Comparison of ENCODE assay signal across 32 mouse cellular contexts in genomic region chr8:117792616-117793144, GRCm38 (mm10). TPM values are rescaled to one million over a fixed set of nuclear protein-coding genes. Genes with fewer than 3 reads are reported as not detected.
DNase-seq lines count a peak whose midpoint lies in the region; ATAC-seq lines count a peak whose summit lies in the region.
"Had no signal": no experiment of that assay in that cellular context is flagged by ENCODE, and none has a peak within 500 bp of the region (broad histone marks: within the 10 kb centered on the region; RNA-seq: fewer than 3 reads in every experiment).

No protein-coding gene starts in this region.

- H3K27me3 ChIP-seq in midbrain, embryonic 10.5 days (ENCODE audit: low read depth, poor library complexity, severe bottlenecking): no peaks in the 10 kb centered on the region
- H3K27me3 ChIP-seq in midbrain, embryonic 15.5 days (replicated peaks): no peaks in the 10 kb centered on the region
- H3K27me3 ChIP-seq: embryonic facial prominence, embryonic 13.5 days; heart, embryonic 13.5 days; midbrain, embryonic 12.5 days; neural tube, embryonic 12.5 days; Patski; stomach, embryonic 15.5 days had no signal

- 78% methylated on average over 19 of the region's 19 CpGs for whole genome bisulfite sequencing in midbrain, embryonic 10.5 days
- WGBS in midbrain, embryonic 15.5 days: 64% methylated on average over 19 of the region's 19 CpGs

- H3K9ac ChIP-seq in midbrain, embryonic 15.5 days: no peak overlapping the region
- H3K9ac ChIP-seq: embryonic facial prominence, embryonic 13.5 days; heart, embryonic 13.5 days; hindbrain, embryonic 14.5 days; liver, embryonic 14.5 days; lung, embryonic 14.5 days; midbrain, embryonic 12.5 days; neural tube, embryonic 12.5 days; stomach, embryonic 15.5 days had no signal

- ATAC-seq in midbrain, embryonic 15.5 days (replicated peaks): no peak
- no peak for ATAC-seq in granulocyte monocyte progenitor cell, adult 5-6 weeks (replicated peaks; ENCODE audit: poor library complexity, severe bottlenecking)
- ATAC-seq: forebrain, embryonic 16.5 days; intestine, postnatal 0 days; Patski had no signal

- H3K36me3 ChIP-seq in midbrain, embryonic 10.5 days: peaks cover 100% of the 10 kb centered on the region
- H3K36me3 ChIP-seq in midbrain, embryonic 15.5 days (replicated peaks): peaks cover 18% of the 10 kb centered on the region; the same call in 1 of the 2 replicates

- H3K4me2 ChIP-seq in midbrain, embryonic 15.5 days: no peak overlapping the region
- H3K4me2 ChIP-seq: embryonic facial prominence, embryonic 13.5 days; heart, embryonic 13.5 days; hindbrain, embryonic 14.5 days; lung, embryonic 14.5 days; midbrain, embryonic 12.5 days; neural tube, embryonic 12.5 days; stomach, embryonic 15.5 days had no signal

- H3K9me3 ChIP-seq in midbrain, embryonic 10.5 days (replicated peaks): peaks cover 4% of the 10 kb centered on the region; the same call in 1 of the 2 replicates
- H3K9me3 ChIP-seq in midbrain, embryonic 15.5 days: no peaks in the 10 kb centered on the region
- H3K9me3 ChIP-seq: heart, embryonic 13.5 days; midbrain, embryonic 12.5 days; stomach, embryonic 15.5 days had no signal

- DNase-seq in cerebellum, postnatal 10 days: peak; percentile 17 to 37
- no peak for DNase-seq in cerebellum, adult 11 months
- peak; percentile 34 for DNase-seq in midbrain, embryonic 10.5 days (ENCODE audit: low spot score)
- peak; percentile 37 for DNase-seq in adrenal gland, postnatal 25 days
- peak; percentile 41 for DNase-seq in retina, embryonic 14.5 days (ENCODE audit: low spot score)
- DNase-seq in heart, adult 18-20 months: no peak
- DNase-seq: cerebellum, adult 8-10 months; cerebellum, postnatal 36 days; embryo, embryonic 11 days; gastrocnemius, adult 2 months; gastrocnemius, postnatal 36 days; heart, postnatal 10 days; kidney, adult 9 months; kidney, postnatal 25 days; liver; lung, embryonic 14.5 days; lung, postnatal 14 days; thymus, postnatal 14 days had no signal

- peaks cover 10% of the 10 kb centered on the region; the same call in 1 of the 2 replicates for H3K4me1 ChIP-seq in midbrain, embryonic 10.5 days
- H3K4me1 ChIP-seq in midbrain, embryonic 15.5 days: no peaks in the 10 kb centered on the region
- H3K4me1 ChIP-seq: embryonic facial prominence, embryonic 13.5 days; heart, embryonic 13.5 days; midbrain, embryonic 12.5 days; stomach, embryonic 15.5 days had no signal

- no peak overlapping the region for H3K4me3 ChIP-seq in midbrain, embryonic 10.5 days
- H3K4me3 ChIP-seq in midbrain, embryonic 15.5 days: no peak overlapping the region
- H3K4me3 ChIP-seq: embryonic facial prominence, embryonic 13.5 days; erythroblast, embryonic 14.5 days; gastrocnemius, adult 2 months; heart, embryonic 13.5 days; midbrain, embryonic 12.5 days; myocyte; neural tube, embryonic 12.5 days; stomach, embryonic 15.5 days had no signal

- no peak overlapping the region for H3K27ac ChIP-seq in midbrain, embryonic 10.5 days (replicated peaks)
- no peak overlapping the region for H3K27ac ChIP-seq in midbrain, embryonic 15.5 days
- H3K27ac ChIP-seq: embryonic facial prominence, embryonic 13.5 days; gastrocnemius, adult 2 months; heart, embryonic 13.5 days; hindbrain, embryonic 14.5 days; liver, embryonic 14.5 days; midbrain, embryonic 12.5 days; neural tube, embryonic 12.5 days; stomach, embryonic 15.5 days had no signal

RNA-seq across cellular contexts. Expression of gene Mphosph6, which starts 9.1 kb away (rescaled TPM):
- polyA plus RNA-seq in midbrain, embryonic 10.5 days (2016; fragmentation: Nextera tagmentation; extraction: Ambion mirVana): 60.5 and 61.4 TPM in 2 replicates
- 28.8 and 29.8 TPM in 2 replicates for polyA plus RNA-seq in midbrain, embryonic 15.5 days (2015; fragmentation: Nextera tagmentation; extraction: Ambion mirVana)
- 14.3 and 18.5 TPM in 2 replicates for total RNA-seq in adrenal gland, postnatal 25 days (2021)
- 50.6 and 57.8 TPM in 2 replicates for total RNA-seq in granulocyte monocyte progenitor cell, adult 5-6 weeks (2014; fragmentation: Nextera tagmentation)
- 47.7 and 55.2 TPM in 2 replicates for total RNA-seq in granulocyte monocyte progenitor cell, adult 5-6 weeks (2017)
- total RNA-seq in heart, adult 18-20 months (2021): 1 to 10 TPM; 7.5 to 7.6 TPM

Comparison
In these comparisons a context has a peak if more than half of its experiments do, and no peak if none do; other contexts are left out.
1. DNase-seq: peak in cerebellum, postnatal 10 days (2 of 2), midbrain, embryonic 10.5 days (single experiment), adrenal gland, postnatal 25 days (single experiment) and retina, embryonic 14.5 days (single experiment); none in cerebellum, adult 11 months (single experiment) and heart, adult 18-20 months (0 of 2).